ENCODE assay signal across 13 mouse cellular contexts in genomic region chr17:85690323-85690968, GRCm38 (mm10). TPM values are rescaled to one million over a fixed set of nuclear protein-coding genes. Genes with fewer than 3 reads are reported as not detected.
DNase-seq lines count a peak whose midpoint lies in the region; ATAC-seq lines count a peak whose summit lies in the region.
"Had no signal": no experiment of that assay in that cellular context is flagged by ENCODE, and none has a peak within 500 bp of the region (broad histone marks: within the 10 kb centered on the region; RNA-seq: fewer than 3 reads in every experiment).

No protein-coding gene starts in this region.

- peak; percentile 33 for DNase-seq in embryo, embryonic 10.5 days (ENCODE audit: low spot score)
- no peak for DNase-seq in embryo, embryonic 10 days (ENCODE audit: low spot score)
- DNase-seq in kidney, adult 8-10 months, result no peak
- DNase-seq in retina, postnatal 1 day, result peak; percentile 37
- no peak for DNase-seq in adrenal gland, postnatal 4 days (ENCODE audit: low spot score in 2 of 2)
- DNase-seq in T-cell, adult 2 months (ENCODE audit: low spot score), result no peak
- DNase-seq: adrenal gland, postnatal 14 days; liver, postnatal 0 days had no signal

- H3K27ac ChIP-seq in kidney, embryonic 15.5 days, result peak overlapping the region; percentile 84
- H3K27ac ChIP-seq in embryonic facial prominence, embryonic 13.5 days, result peak overlapping the region; percentile 94

- H3K9me3 ChIP-seq in kidney, embryonic 15.5 days (replicated peaks), result no peaks in the 10 kb centered on the region
- H3K9me3 ChIP-seq in embryonic facial prominence, embryonic 13.5 days, result no peaks in the 10 kb centered on the region

- H3K27me3 ChIP-seq in kidney, embryonic 15.5 days, result peaks cover 97% of the 10 kb centered on the region
- H3K27me3 ChIP-seq in embryonic facial prominence, embryonic 13.5 days, result peaks cover 80% of the 10 kb centered on the region

- no peak overlapping the region for H3K9ac ChIP-seq in kidney, embryonic 15.5 days
- peak overlapping the region; percentile 83 for H3K9ac ChIP-seq in embryonic facial prominence, embryonic 13.5 days
- H3K9ac ChIP-seq: liver, postnatal 0 days had no signal

- H3K36me3 ChIP-seq in kidney, embryonic 15.5 days, result no peaks in the 10 kb centered on the region
- H3K36me3 ChIP-seq in embryonic facial prominence, embryonic 13.5 days, result no peaks in the 10 kb centered on the region

- 5% methylated on average over 6 of the region's 6 CpGs for WGBS in kidney, embryonic 15.5 days
- whole genome bisulfite sequencing in embryonic facial prominence, embryonic 13.5 days, result 10% methylated on average over 6 of the region's 6 CpGs

- peaks cover 46% of the 10 kb centered on the region for H3K4me1 ChIP-seq in kidney, embryonic 15.5 days
- H3K4me1 ChIP-seq in embryonic facial prominence, embryonic 13.5 days, result peaks cover 45% of the 10 kb centered on the region

- H3K4me3 ChIP-seq in kidney, embryonic 15.5 days (replicated peaks), result peak overlapping the region; percentile 57
- H3K4me3 ChIP-seq in embryonic facial prominence, embryonic 13.5 days, result peak overlapping the region; percentile 76

- peak overlapping the region; percentile 74 for H3K4me2 ChIP-seq in kidney, embryonic 15.5 days
- peak overlapping the region; percentile 72 for H3K4me2 ChIP-seq in embryonic facial prominence, embryonic 13.5 days

- peak; percentile 3 for ATAC-seq in kidney, embryonic 15.5 days (replicated peaks; ENCODE audit: low FRiP score)
- ATAC-seq in embryonic facial prominence, embryonic 13.5 days (ENCODE audit: insufficient number of reproducible peaks, insufficient read depth, low FRiP score, low TSS enrichment, low read depth), result no peak
- ATAC-seq: forebrain, embryonic 16.5 days; intestine, postnatal 0 days; liver, postnatal 0 days had no signal

RNA-seq across cellular contexts. Expression of gene Six2, which starts 2.4 kb away (rescaled TPM):
- 16.9 and 18.9 TPM in 2 replicates for polyA plus RNA-seq in kidney, embryonic 15.5 days (2015; fragmentation: Nextera tagmentation; extraction: Ambion mirVana)
- polyA plus RNA-seq in embryonic facial prominence, embryonic 13.5 days (2015; fragmentation: Nextera tagmentation; extraction: Ambion mirVana), result 21.3 and 21.9 TPM in 2 replicates
- under 1 TPM; 0.28 to 0.50 TPM for total RNA-seq in adrenal gland, postnatal 4 days (2021)
- total RNA-seq: adrenal gland, postnatal 14 days; common myeloid progenitor, adult 5-6 weeks had no signal
- polyA plus RNA-seq: liver, postnatal 0 days had no signal

Comparison
In these comparisons a context has a peak if more than half of its experiments do, and no peak if none do; other contexts are left out.
1. DNase-seq: peak in embryo, embryonic 10.5 days (single experiment) and retina, postnatal 1 day (single experiment); none in embryo, embryonic 10 days (single experiment), kidney, adult 8-10 months (0 of 2), adrenal gland, postnatal 4 days (0 of 2) and T-cell, adult 2 months (single experiment).